Mouse (Mus musculus) colon, adult 2 months (tissue): Measurements from ENCODE around the gene Pmel. TPM values are rescaled to one million over a fixed set of nuclear protein-coding genes. Genes with fewer than 3 reads are reported as not detected.

ENCODE experiments used
- polyA plus RNA-seq: library from polyadenylated mRNA; depleted of rRNA; stranded (reverse); fragments of >200 nt; gene quantifications from 2 replicates; pipeline ENCODE4 v1.2.3, GENCODE M21; 2012; rRNA removed

Gene Pmel
- polyA plus RNA-seq, result 3.2 and 3.4 TPM in 2 replicates

DNA sequence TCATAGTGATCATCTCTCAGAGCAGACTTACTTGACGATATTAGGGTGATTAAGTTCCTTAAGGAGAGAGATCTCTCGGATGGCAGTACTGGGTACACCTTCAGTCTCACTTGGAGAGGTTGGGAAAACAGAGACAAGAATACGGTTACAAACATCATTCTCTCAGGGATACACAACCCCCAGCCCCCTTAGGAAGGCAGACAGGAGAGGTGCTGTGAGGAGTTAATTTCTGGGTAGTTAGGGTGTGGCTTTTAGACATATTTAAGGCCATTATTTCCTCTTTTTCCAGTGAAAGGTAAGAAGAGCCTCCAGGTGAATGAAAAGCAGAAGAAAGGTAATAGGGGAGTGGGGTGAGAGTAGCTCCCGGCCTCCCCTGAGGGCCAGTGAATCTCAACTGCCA, at the start of gene Pmel:
TSS of gene Pmel (plus strand) at position 301 of the 400 bp plus-strand sequence.

DNA sequence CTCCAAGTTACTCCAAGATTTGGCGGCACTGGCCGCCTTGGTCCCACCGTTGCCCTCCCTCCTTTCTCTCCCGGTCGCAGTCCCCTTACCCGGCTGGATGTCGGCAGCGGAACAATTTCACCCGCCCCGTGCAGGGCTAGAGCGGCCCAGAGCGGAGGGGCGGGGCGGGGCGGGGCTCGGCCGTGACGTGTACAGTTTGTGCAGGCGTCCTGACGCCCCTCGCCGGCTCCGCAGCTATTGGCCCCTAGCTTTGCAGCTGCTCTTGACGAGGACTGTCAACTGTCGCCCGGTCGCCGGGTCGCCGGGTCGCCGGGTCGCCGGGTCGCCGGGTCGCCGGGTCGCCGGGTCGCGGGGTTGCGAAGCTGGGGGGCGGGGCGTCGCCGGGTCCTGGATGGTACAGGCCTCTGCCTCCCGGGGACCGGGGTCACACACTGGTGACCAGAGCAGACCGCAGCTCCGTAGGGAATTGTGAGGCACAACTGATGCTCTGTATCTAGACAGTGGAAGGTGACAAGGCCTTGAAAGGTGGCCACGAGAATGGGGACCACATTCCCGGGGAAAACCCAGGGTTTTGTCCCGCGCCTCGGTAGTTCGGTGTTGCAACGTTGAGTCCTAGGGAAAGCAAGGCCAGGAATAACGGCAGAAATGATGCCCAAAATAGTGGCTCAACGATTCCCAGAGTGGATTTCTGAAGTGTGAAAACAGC, 30.1 kb upstream of the Pmel start, which contains the start of gene Suox:
TSS of gene Suox (minus strand) at position 311 of the 706 bp plus-strand sequence.

DNA sequence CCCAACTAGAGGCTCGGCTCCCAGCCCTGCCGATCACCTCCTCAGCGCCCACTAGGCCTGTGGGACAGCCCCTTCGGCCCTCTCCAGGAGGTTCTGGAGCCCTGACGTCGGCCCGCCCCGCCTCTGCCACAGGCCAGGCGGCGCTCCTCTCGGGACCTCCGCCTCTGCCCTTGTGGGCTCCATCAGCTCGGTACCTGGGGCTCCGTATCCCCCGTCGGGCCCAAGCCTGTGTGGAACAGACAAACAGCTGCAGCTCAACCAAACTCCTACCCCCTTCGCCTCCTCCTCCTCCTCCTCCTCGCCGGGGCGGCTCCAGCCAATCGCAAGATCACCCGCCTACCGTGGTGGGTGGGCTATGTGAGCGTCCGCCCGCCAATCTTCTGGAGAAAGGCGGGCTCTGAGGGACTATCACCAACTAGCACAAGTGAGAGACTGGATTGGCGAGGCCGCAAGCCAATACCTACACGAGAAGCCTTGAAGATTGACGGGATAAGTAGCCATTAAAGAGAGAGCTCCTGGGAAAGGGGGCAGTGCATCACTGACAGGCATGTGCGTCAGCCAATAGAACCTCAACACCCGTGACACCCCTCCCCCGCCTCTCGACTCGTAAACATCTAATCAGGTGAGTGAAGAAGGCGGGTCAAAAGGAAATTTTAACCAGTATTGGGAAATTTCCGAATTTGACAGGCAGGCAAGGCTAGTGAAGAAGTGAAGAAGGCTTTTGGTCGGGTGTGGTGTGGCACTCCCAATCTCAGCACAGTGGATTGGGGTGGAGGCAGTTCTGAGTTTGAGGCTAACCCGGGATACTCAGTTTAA, 7.8 kb upstream of the Pmel start, which contains the start of gene Rab5b:
TSS of gene Rab5b (minus strand) at position 273 of the 816 bp plus-strand sequence.

DNA sequence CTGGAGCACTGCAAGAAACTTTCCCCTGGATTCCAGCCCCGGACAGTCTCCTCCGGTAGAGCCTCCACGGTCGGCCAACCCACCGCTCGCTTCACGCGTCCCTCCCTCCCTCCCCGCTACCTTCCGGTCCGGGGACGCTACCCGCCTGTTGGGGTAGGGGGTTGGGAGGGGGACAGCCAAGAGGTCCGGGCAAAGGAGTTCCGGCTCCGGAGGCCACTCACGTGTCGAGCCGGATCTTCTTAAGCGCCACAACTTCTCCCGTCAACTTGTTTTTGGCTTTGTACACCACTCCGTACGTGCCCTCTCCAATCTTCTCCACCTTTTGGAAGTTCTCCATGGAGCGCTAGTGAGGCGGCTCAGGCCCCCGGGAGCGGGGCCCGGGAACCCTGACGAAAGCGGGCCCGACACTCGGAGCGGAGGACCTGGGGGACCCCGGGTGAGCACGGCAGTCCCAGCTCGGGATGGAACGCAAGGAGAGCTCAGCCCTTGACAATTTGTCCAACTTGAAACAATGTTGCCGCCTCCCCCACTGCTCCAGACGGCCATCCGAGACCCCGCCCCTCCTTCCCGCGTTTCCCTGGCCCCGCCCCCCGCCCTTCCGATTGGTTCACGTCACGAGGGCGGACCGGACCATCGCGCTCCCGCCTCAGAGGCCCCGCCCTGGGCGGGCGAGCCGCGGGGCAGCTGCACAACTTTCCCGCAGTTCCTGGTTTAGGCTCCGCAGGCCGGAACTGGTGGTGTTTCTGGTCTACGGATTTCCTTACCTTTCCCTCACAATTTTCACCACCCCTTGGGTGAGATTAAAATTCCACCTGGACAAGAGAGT, 709 bp downstream of the Pmel start, which contains the start of gene Cdk2:
TSS of gene Cdk2 (minus strand) at position 541 of the 826 bp plus-strand sequence.

DNA sequence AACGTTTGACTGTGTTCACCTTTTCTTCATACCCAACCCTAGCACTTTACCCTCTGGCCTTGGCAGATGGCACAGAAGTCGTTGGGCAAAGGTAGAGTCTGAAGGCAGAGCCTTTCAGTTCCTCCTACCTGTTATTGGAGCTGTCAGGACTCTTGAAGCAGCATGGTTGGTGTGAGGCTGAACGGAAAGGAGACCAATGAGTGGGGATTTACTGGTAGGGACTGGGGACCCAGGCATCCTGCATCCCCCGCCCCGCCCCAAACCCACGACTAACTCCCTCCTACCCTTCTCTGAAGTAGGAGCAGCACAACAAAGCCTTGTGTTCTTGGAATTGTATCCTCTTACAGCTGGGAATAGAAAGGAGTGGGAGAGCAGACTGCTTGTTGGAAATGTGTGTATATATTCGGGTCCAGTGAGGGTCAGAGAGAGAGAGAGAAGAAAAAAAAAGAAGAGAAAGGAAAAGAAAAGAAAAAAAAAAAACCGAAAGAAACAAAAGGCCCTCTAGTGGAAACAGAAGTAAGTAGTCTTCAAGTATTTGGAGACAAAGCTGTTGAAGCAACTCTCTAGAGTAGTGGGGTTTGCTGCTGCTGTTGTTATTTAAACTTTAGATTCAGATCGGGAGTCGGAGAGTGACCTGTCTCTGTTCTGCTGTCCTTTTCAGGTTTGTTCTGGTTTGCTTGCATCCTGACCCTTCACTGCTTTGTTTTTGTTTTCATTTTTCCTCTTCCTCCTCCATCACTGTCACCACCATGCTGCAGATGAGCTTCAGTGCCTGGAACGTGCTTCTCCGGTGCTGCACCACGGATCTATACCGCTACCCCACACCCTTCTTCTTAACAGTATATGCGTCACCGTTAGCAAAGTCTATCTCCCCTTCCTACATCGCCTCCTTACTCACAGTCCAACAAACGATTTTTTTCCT, 40.9 kb downstream of the Pmel start, which contains the start of gene Dgka:
TSS of gene Dgka (minus strand) at position 176 of the 922 bp plus-strand sequence.

DNA sequence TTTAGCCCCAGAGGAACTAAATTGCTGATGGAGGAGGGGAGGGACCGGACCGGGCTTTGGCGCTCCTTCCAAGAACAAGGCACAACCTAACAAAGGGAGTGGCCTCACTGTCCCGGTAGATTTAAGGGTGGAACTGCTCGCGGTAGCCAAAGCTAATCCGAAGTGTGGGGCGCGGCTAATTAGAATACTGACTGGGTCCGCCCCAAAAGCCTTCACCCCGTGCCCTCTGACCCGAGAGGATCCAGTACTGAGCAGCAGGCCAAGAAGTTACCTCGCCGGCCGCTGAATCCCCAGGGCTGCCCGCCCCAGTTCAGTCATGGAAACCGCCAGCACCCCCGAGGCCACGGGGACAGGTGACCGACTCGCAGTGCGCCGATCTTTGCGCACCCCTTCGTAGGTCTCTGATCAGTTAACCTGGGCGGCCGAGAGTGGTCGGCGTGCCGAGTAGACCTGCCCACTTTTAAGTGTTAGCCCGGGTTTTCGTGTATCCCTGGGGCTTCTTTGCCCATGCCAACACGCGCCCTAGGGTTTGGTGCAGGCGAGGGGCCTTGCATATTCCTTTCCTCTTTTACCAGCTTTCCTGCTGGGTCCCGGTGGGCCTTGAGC, 43.8 kb downstream of the Pmel start, which contains the start of gene Pym1:
TSS of gene Pym1 (plus strand) at position 244 of the 606 bp plus-strand sequence.

Other genes with a start within 250 kb of the Pmel start
- gene Smarcc2, start 244.9 kb upstream of the Pmel start, polyA plus RNA-seq, result 77.1 and 80.9 TPM in 2 replicates
- 1,151 and 1,354 TPM in 2 replicates for gene Myl6, start 210.1 kb upstream of the Pmel start, polyA plus RNA-seq
- gene Myl6b, start 205.5 kb upstream of the Pmel start, polyA plus RNA-seq, result 1.6 and 2.1 TPM in 2 replicates
- 66.7 and 76.5 TPM in 2 replicates for gene Esyt1, start 178.3 kb upstream of the Pmel start, polyA plus RNA-seq
- 15.6 and 20.1 TPM in 2 replicates for gene Zc3h10, start 156.4 kb upstream of the Pmel start, polyA plus RNA-seq
- gene Rpl41, start 154.9 kb upstream of the Pmel start, polyA plus RNA-seq, result 2,287 and 3,176 TPM in 2 replicates
- gene Pa2g4, start 138.2 kb upstream of the Pmel start, polyA plus RNA-seq, result 11.8 and 15.3 TPM in 2 replicates
- gene Erbb3, start 114.5 kb upstream of the Pmel start, polyA plus RNA-seq, result 84.1 and 97.8 TPM in 2 replicates
- 948 and 1,040 TPM in 2 replicates for gene Rps26, start 77.4 kb upstream of the Pmel start, polyA plus RNA-seq
- gene Ikzf4, start 58.2 kb upstream of the Pmel start, polyA plus RNA-seq, result 0.83 and 1.3 TPM in 2 replicates
- gene Suox, start 30.1 kb upstream of the Pmel start, polyA plus RNA-seq, result 10.0 and 12.2 TPM in 2 replicates
- gene Rab5b, start 7.9 kb upstream of the Pmel start, polyA plus RNA-seq, result 51.6 and 59.7 TPM in 2 replicates
- gene Cdk2, start 836 bp downstream of the Pmel start, polyA plus RNA-seq, result 11.2 and 11.4 TPM in 2 replicates
- 80.2 and 87.4 TPM in 2 replicates for gene Dgka, start 40.7 kb downstream of the Pmel start, polyA plus RNA-seq
- gene Pym1, start 43.7 kb downstream of the Pmel start, polyA plus RNA-seq, result 17.4 and 19.1 TPM in 2 replicates
- 4.8 and 5.0 TPM in 2 replicates for gene Mmp19, start 86.7 kb downstream of the Pmel start, polyA plus RNA-seq
- 15.2 and 16.5 TPM in 2 replicates for gene Dnajc14, start 99.9 kb downstream of the Pmel start, polyA plus RNA-seq
- gene Tmem198b, start 100.2 kb downstream of the Pmel start, polyA plus RNA-seq, result 17.7 and 17.9 TPM in 2 replicates
- 2.0 and 2.3 TPM in 2 replicates for gene Sarnp, start 113.1 kb downstream of the Pmel start, polyA plus RNA-seq
- 90.8 and 92.6 TPM in 2 replicates for gene Ormdl2, start 117.5 kb downstream of the Pmel start, polyA plus RNA-seq
- 1.5 and 1.6 TPM in 2 replicates for gene Gdf11, start 187.5 kb downstream of the Pmel start, polyA plus RNA-seq
- gene Cd63, start 196.8 kb downstream of the Pmel start, polyA plus RNA-seq, result 225 and 259 TPM in 2 replicates
- gene Rdh5, start 218.7 kb downstream of the Pmel start, polyA plus RNA-seq, result 28.4 and 36.4 TPM in 2 replicates
- 151 TPM in 2 replicates for gene Bloc1s1, start 219.8 kb downstream of the Pmel start, polyA plus RNA-seq
- 56.9 and 58.2 TPM in 2 replicates for gene Itga7, start 229.6 kb downstream of the Pmel start, polyA plus RNA-seq